Mouse (Mus musculus) spleen, adult 2 months (tissue): ENCODE results near the gene Kcnc1.

Experiments used
- CTCF ChIP-seq: fragments of 200-500 bp; IDR thresholded peaks from 2 replicates; pipeline ENCODE4 v1.5.1; 2011; ENCODE audit warnings: mild to moderate bottlenecking, inconsistent platforms; ENCODE audit not compliant: insufficient read depth, insufficient read length, insufficient replicate concordance; ENCODE audit errors: extremely low read depth
- POLR2A ChIP-seq: fragments of 200-500 bp; IDR thresholded peaks from 2 replicates; pipeline ENCODE4 v1.6.1; 2011; ENCODE audit warnings: low read depth, low read length, inconsistent platforms

- TF ChIP-seq POLR2A: no peak
- no peak for TF ChIP-seq CTCF
Measured at GRCm38 (mm10) chr7:46387430-46387829, 8.9 kb upstream of the Kcnc1 start.
